Mouse (Mus musculus) forebrain, embryonic 10.5 days (tissue): Measurements from ENCODE around the gene Ppp1r15b. TPM values are rescaled to one million over a fixed set of nuclear protein-coding genes. Genes with fewer than 3 reads are reported as not detected.

ENCODE experiments used
- DNase-seq: peaks from one replicate; pipeline ENCODE4 v3.0.0-alpha.2; 2017; ENCODE audit warnings: low spot score; ENCODE audit errors: extremely low spot score
- H3K27ac ChIP-seq: fragments of 300-500 bp; sonication (generic); 2 replicates; pipeline ENCODE4 v1.5.1; 2016; ENCODE audit warnings: mild to moderate bottlenecking
- H3K27me3 ChIP-seq: fragments of 300-500 bp; sonication (generic); 2 replicates; pipeline ENCODE4 v1.6.1; 2016; ENCODE audit warnings: mild to moderate bottlenecking; ENCODE audit not compliant: poor library complexity, severe bottlenecking
- H3K36me3 ChIP-seq: fragments of 300-500 bp; sonication (generic); replicated peaks from 2 replicates; pipeline ENCODE4 v1.6.1; 2016; ENCODE audit warnings: mild to moderate bottlenecking, moderate library complexity
- H3K4me1 ChIP-seq: fragments of 300-500 bp; sonication (generic); 2 replicates; pipeline ENCODE4 v1.6.1; 2016
- H3K4me3 ChIP-seq: fragments of 300-500 bp; sonication (generic); 2 replicates; pipeline ENCODE4 v1.5.1; 2016; ENCODE audit warnings: mild to moderate bottlenecking, moderate library complexity
- H3K9me3 ChIP-seq: fragments of 300-500 bp; sonication (generic); 2 replicates; pipeline ENCODE4 v1.6.1; 2016; ENCODE audit warnings: mild to moderate bottlenecking, moderate library complexity
- WGBS: fragments of 180-500 bp; shearing (Covaris S2); methylation state at CpG from one replicate; pipeline ENCODE4 v1.1.7; 2016; 5-methylcytosine and 5-hydroxymethylcytosine counted together
- polyA plus RNA-seq: library from polyadenylated mRNA; unstranded; fragments of >200 nt; fragmentation: Nextera tagmentation; extraction: Ambion mirVana; gene quantifications from 2 replicates; pipeline ENCODE4 v1.2.1, GENCODE M21; 2016

Ppp1r15b gene
- polyA plus RNA-seq, 1 experiment from 2014 or later: 59.3 TPM

DNA sequence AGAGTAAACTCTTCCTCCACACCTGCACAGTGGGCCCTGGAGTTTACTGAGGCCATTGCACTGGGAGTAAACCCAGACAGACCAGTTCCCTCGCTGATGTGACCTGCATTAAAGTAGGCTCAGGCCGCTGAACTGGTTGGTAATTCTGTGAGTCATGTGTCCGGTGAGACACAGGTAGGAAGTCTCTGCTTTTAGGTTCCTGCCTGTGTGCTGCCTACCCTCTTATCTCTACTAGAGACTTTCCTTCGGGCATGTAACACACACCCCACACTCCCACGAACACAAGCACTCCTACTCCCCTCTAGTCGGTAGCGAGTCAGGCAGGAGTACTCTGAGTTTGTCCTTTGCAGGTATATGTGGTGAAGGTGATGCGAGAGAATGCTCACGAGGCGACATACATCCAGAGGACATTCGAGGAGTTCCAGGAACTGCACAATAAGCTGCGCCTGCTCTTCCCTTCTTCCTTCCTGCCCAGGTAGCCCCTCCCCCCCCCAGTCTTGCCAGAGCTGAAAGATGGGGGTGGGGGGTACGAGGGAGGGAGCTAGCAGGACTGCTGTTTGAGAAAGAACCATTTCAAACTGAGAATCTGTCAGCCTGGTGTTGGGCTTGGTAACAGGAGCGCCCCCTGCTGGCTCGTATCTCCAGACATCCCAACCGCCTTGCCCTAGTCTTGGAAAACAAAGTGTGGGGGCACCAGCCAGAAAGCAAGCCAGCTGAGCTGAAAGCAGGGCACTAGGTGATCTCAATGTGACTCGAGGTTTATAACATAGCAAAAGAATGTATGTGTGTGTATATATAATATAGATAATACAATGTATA, 29.8 kb upstream of the Ppp1r15b start:
- no peaks in the 10 kb centered on the region for H3K9me3 ChIP-seq
- H3K4me1 ChIP-seq: peaks cover 6% of the 10 kb centered on the region
- H3K4me3 ChIP-seq: no peak overlapping the region
- peaks cover 97% of the 10 kb centered on the region for H3K36me3 ChIP-seq
- peak; percentile 76 for DNase-seq
- 41% methylated on average over 17 of the region's 17 CpGs for WGBS
- no peaks in the 10 kb centered on the region for H3K27me3 ChIP-seq
- peak overlapping the region; percentile 17; the same call in 1 of the 2 replicates for H3K27ac ChIP-seq

DNA sequence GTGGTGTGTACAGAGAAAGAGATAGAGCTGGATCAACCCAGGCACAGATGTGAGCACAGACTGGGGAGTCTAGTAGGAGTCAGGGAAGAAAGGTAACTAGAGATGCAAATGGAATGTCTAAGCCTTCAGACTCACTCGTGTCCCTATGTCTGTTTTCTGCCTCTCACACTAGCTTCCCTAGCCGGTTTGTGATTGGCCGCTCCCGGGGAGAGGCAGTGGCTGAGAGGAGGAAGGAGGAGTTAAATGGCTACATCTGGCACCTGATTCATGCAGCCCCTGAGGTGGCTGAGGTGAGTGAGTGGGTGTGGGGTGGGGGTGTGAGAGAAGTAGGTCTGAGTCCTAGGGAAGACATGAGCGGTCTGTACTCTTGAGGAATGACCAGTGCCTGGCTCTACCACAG, 28.8 kb upstream of the Ppp1r15b start:
- Histone ChIP-seq H3K4me3 (no peak overlapping the region), H3K36me3 (peaks cover 97% of the 10 kb centered on the region), H3K9me3 (no peaks in the 10 kb centered on the region), H3K27me3 (no peaks in the 10 kb centered on the region), H3K4me1 (peaks cover 6% of the 10 kb centered on the region), H3K27ac (no peak overlapping the region)
- 79% methylated on average over 5 of the region's 5 CpGs for WGBS
- no peak for DNase-seq

DNA sequence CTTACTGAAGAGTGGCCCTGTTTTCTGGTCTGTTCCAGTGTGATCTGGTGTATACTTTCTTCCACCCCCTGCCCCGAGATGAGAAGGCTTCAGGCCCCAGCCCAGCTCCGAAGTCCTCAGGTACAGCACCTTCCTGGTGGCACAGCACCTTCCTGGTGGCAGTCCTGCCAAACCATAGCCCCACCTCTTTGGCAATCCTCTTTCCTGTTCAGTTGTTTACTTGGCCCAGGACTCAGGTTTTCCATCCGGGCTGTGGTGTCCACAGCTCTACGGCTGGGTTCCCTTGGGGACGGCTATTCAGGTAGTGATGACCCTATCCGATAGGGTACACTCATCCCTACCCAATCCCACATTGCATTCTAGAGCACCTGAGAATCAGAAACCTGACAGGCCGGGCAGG, 27.6 kb upstream of the Ppp1r15b start:
- Histone ChIP-seq H3K27ac (no peak overlapping the region), H3K4me1 (peaks cover 6% of the 10 kb centered on the region), H3K36me3 (peaks cover 94% of the 10 kb centered on the region), H3K9me3 (no peaks in the 10 kb centered on the region), H3K27me3 (no peaks in the 10 kb centered on the region), H3K4me3 (no peak overlapping the region)
- no peak for DNase-seq
- 97% methylated on average over 7 of the region's 7 CpGs for WGBS

DNA sequence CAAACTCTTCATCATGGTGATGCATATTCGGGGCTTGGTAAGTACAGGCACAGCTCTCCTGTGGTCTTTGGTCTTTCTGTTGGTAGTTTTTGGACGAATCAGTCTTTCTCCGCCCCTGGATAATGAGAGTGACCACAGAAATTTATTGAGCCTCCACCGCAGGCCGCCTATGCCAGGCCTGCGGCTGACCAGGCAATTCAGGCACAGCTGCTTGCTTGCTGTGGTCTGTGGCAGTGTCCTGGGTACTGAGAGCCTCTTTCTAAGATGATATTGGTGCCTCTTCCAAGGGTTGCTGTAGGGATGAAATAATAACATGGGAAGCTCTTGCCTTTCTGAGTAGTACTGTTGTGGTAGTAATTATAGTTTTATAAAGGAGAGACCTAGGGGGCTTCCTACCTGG, 27.1 kb upstream of the Ppp1r15b start:
- no peaks in the 10 kb centered on the region for H3K9me3 ChIP-seq
- peaks cover 93% of the 10 kb centered on the region for H3K36me3 ChIP-seq
- no peak overlapping the region for H3K27ac ChIP-seq
- no peak for DNase-seq
- H3K4me1 ChIP-seq: peaks cover 6% of the 10 kb centered on the region
- no peak overlapping the region for H3K4me3 ChIP-seq
- no peaks in the 10 kb centered on the region for H3K27me3 ChIP-seq
- 94% methylated on average over 6 of the region's 6 CpGs for WGBS

DNA sequence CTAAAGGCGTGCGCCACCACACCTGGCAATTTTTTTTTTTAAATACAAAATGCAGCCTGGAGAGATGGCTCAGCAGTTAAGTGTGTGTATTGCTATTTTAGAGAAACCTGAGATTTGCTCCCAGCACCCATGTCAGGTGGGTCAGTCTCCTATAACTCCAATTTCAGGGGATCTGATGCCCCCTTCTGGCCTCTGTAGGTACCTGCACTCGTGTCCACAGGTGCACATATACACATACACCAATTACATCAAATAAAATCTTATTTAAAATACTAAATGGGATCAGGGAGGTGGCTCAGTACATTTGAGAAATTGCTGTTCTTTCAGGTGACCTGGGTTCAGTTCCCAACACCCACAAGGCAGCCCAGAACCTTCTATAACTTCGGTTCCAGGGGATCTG, 14.8 kb upstream of the Ppp1r15b start:
- peaks cover 18% of the 10 kb centered on the region for H3K36me3 ChIP-seq
- peaks cover 5% of the 10 kb centered on the region; the same call in 1 of the 2 replicates for H3K9me3 ChIP-seq
- no peak overlapping the region for H3K27ac ChIP-seq
- no peaks in the 10 kb centered on the region for H3K27me3 ChIP-seq
- no peak for DNase-seq
- 90% methylated on average over 4 of the region's 4 CpGs for WGBS
- no peak overlapping the region for H3K4me3 ChIP-seq
- H3K4me1 ChIP-seq: peaks cover 7% of the 10 kb centered on the region; the same call in 1 of the 2 replicates

DNA sequence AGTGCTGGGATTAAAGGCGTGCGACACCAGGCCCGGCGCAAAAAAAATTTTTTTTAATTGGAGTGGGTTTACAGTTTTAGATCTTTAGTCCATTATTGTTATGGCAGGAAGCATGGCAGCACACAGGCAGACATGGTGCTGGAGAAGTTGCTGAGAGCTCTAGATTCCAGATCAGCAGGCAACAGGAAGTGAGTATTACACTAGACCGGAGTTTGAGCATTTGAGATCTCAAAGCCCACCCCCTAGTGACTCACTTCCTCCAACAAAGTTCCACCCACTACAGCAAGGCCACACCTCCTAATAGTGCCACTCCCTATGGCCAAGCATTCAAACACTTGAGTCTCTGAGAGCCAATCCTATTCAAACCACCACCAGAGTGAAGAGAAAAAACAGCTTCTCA, 12.8 kb upstream of the Ppp1r15b start:
- Histone ChIP-seq H3K4me3 (no peak overlapping the region), H3K27ac (no peak overlapping the region), H3K9me3 (peaks cover 5% of the 10 kb centered on the region; the same call in 1 of the 2 replicates), H3K36me3 (peaks cover 12% of the 10 kb centered on the region), H3K4me1 (peaks cover 9% of the 10 kb centered on the region; the same call in 1 of the 2 replicates), H3K27me3 (no peaks in the 10 kb centered on the region)
- no peak for DNase-seq
- WGBS: 90% methylated on average over 5 of the region's 5 CpGs

DNA sequence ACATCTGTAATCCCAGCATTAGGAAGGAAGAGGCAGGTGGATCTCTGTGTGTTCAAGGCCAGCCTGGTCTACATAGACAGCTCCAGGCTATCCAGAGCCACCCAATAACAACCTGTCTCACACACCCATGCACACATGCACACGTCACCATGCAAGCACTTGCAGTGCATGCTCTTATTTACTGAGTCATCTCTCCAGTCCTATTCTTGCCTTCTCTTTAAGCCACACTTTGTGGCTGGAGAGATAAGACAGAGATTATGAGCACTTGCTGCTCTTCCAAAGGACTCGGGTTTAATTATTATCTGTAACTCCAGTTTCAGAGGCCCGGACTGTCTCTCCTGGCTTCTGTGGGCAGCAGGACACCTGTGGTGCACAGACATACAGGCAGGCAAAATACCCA, 12.1 kb upstream of the Ppp1r15b start:
- H3K4me1 ChIP-seq: peaks cover 9% of the 10 kb centered on the region; the same call in 1 of the 2 replicates
- no peak overlapping the region for H3K4me3 ChIP-seq
- no peak for DNase-seq
- 90% methylated on average over 3 of the region's 3 CpGs for whole genome bisulfite sequencing
- no peak overlapping the region for H3K27ac ChIP-seq
- H3K36me3 ChIP-seq: peaks cover 9% of the 10 kb centered on the region
- H3K27me3 ChIP-seq: no peaks in the 10 kb centered on the region
- peaks cover 5% of the 10 kb centered on the region; the same call in 1 of the 2 replicates for H3K9me3 ChIP-seq

DNA sequence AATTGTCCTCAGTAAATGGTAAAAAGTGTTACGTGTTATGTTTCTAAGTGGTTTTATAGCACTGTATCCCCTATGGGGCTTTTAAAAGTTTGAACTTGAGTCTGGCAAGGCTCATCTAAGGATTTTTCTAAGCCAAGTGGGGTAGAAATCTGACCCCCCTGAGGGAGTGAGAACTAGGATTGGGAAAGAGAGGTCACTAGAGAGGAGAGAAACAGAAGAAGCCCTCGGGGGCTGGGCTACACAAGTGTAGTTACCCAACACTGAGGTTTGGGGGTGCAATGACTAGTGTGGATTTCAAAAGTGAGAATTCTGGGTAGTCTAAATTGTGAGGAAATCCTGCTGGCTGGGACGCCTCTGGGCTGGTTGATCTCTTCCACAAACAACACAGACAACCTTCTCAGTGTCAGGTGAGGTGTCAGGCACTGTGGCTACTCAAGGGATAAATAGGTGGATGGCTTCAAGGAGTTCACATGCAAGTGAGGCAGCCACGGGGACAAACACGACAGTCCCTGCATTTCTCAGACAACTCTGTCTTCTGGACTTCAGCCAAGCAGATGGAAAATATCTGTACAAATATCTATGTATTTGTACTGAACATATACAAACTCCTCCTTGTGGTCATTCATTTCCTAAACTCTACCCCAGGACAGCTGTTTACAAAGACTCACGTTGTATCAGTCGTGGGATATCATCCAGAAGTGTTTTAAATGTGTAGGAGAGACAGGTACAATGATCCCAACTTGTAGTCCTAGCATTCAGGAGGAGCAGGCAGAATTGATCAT, 10.8 kb upstream of the Ppp1r15b start:
- DNase-seq: no peak
- Histone ChIP-seq H3K27ac (no peak overlapping the region), H3K9me3 (peaks cover under 1% of the 10 kb centered on the region; the same call in 1 of the 2 replicates), H3K4me3 (no peak overlapping the region), H3K4me1 (peaks cover 9% of the 10 kb centered on the region; the same call in 1 of the 2 replicates), H3K36me3 (peaks cover under 1% of the 10 kb centered on the region; the same call in 1 of the 2 replicates), H3K27me3 (no peaks in the 10 kb centered on the region)
- 82% methylated on average over 7 of the region's 7 CpGs for WGBS

DNA sequence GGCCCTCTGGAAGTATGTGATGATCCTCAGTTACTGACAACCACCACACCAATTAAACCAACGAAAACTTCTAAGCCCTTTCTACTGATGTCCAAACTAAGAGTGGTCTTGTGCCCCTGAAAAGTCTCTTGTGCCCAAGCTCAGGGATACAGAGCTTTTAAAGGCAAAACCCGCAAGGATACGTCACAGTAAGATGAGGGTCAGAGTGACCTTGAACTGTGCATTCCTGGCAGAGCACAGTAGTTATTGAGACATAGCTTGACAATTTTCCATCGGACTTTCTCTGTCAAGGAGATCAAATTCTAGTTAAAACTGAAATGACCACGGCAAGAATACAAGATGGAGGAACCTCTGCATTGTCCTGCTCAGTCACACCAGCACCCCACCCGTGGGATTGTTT, 9.7 kb upstream of the Ppp1r15b start:
- H3K4me1 ChIP-seq: peaks cover 10% of the 10 kb centered on the region
- H3K36me3 ChIP-seq: no peaks in the 10 kb centered on the region
- DNase-seq: no peak
- H3K27ac ChIP-seq: no peak overlapping the region
- no peak overlapping the region for H3K4me3 ChIP-seq
- no peaks in the 10 kb centered on the region for H3K9me3 ChIP-seq
- H3K27me3 ChIP-seq: no peaks in the 10 kb centered on the region
- WGBS: 80% methylated on average over 6 of the region's 6 CpGs

DNA sequence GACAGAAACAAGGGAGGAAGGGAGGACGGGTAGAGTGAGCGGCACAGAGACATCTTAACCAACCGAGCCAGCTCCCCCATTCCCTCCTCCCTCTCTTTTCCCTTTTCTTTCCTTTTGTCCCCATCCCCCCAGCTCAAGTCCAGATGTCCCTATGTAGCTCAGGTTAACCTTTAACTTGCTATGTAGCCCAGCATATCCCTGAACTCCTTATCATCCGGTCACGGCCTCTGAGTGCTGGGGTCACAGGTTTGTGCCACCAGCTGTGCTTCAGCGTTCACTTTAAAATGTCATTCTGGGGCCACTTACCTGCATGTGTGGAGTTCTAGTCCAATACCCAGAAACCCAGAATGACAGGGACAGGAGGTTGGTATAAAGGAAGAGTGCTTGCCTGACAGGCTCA, 6.8 kb upstream of the Ppp1r15b start:
- no peak for DNase-seq
- no peaks in the 10 kb centered on the region for H3K36me3 ChIP-seq
- H3K4me3 ChIP-seq: no peak overlapping the region
- 90% methylated on average over 6 of the region's 6 CpGs for WGBS
- no peak overlapping the region for H3K27ac ChIP-seq
- no peaks in the 10 kb centered on the region for H3K9me3 ChIP-seq
- peaks cover 16% of the 10 kb centered on the region for H3K4me1 ChIP-seq
- H3K27me3 ChIP-seq: no peaks in the 10 kb centered on the region

DNA sequence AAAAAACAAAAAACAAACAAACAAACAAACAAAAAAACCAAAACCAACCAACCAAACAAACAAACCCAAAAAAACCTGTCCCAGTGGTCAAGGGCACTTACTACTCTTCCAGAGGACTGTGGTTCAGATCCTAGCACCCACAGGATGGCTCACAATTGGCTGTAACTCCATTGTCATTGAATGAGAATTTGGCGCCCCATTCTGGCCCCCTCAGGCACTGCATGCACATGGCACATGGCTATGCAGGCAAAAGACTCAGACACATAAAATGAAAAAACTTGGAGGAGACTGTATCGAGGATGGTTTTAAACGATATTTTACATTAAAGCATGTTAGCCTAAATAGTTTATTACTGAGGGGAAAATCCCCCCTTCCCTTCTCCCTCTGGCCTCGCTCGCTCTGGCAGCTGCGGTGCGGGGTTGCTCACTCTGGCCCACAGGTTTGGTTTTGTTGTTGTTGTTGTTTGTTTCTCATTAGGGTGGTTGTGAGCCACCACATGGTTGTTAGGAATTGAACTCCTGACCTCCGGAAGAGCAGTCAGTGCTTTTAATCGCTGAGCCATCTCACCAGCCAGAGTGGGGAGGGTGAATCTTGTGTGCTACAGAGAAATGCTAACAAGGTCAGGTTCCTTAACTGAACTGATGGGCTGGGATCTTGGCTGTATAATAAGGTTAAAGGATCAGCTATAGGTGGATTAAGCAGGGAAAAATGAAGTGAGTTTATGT, 5.1 kb upstream of the Ppp1r15b start:
- H3K9me3 ChIP-seq: no peaks in the 10 kb centered on the region
- no peaks in the 10 kb centered on the region for H3K27me3 ChIP-seq
- no peak overlapping the region for H3K4me3 ChIP-seq
- no peaks in the 10 kb centered on the region for H3K36me3 ChIP-seq
- DNase-seq: no peak
- H3K27ac ChIP-seq: no peak overlapping the region
- H3K4me1 ChIP-seq: peaks cover 27% of the 10 kb centered on the region
- WGBS: 87% methylated on average over 9 of the region's 9 CpGs

DNA sequence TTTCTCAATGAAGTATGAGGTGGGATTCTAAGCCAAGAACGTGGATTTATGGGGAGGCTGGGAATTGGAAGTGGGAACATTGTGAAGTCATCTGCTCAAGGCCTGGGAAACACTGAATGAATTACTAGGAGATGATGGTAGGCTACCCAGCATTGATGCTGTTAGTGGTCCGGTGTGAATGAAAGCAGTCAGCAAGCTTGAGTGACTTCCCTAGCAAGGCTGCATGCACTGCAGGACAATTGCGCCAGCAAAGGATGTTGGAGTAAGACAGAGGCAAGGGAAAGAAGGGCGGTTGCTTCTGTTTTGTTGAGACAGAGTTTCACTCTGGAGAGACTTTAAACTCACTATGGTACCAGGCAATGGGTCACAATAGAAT, 4.6 kb upstream of the Ppp1r15b start:
- Histone ChIP-seq H3K4me1 (peaks cover 30% of the 10 kb centered on the region), H3K4me3 (no peak overlapping the region), H3K36me3 (no peaks in the 10 kb centered on the region), H3K27ac (no peak overlapping the region), H3K9me3 (no peaks in the 10 kb centered on the region), H3K27me3 (no peaks in the 10 kb centered on the region)
- WGBS: 72% methylated on average over 4 of the region's 4 CpGs
- DNase-seq: no peak
